Mouse (Mus musculus): ENCODE results near the gene Klf11.
"Not testable (repeated sequence)": the region's sequence is repeated elsewhere in the genome, so short reads cannot be mapped to it uniquely, and the experiment has no call there.

The Klf11 gene

GRCm38 (mm10) chr12:24654065-24654862, 3.2 kb downstream of the Klf11 start:
- DNase-seq (ENCODE audit: low spot score): no peak

GRCm38 (mm10) chr12:24656436-24656835, 5.4 kb downstream of the Klf11 start:
- no peak for DNase-seq (ENCODE audit: low spot score)

DNA sequence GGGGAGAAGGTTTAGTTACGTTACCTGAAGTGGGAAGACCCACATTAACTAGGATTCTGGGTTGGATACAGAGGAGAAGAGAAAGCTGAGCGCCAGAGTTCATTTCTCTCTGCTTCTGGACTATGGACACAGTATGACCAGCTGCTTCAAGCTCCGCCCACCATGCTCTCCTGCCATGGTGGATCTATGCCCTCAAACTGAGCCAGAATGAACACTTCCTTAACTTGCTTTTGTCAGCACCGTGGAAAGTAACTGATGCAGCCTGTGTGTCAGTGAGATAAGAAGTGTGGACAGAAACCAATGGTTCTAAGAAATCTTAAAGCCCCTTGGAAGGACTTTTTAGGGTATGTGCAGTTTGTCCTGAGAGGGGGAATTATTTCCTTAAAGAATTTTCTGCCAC, 7.9 kb downstream of the Klf11 start:
- DNase-seq (ENCODE audit: low spot score): no peak

DNA sequence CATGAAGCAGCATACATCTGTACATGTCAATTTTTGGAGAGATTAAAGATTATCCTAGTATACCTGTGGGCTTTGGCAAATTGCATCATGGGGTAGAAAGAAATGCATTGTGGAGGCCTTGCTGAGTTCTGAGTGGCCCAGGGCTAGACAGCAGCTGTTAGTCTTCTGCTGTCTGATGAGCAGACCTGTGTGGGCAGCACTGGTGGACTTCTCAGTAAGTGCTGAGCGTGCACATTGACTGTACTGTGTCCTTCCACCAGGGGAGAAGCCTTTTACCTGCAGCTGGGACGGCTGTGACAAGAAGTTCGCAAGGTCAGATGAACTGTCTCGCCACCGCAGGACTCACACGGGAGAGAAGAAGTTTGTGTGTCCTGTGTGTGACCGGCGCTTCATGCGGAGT, 8.8 kb downstream of the Klf11 start:
- no peak for DNase-seq (ENCODE audit: low spot score)

DNA sequence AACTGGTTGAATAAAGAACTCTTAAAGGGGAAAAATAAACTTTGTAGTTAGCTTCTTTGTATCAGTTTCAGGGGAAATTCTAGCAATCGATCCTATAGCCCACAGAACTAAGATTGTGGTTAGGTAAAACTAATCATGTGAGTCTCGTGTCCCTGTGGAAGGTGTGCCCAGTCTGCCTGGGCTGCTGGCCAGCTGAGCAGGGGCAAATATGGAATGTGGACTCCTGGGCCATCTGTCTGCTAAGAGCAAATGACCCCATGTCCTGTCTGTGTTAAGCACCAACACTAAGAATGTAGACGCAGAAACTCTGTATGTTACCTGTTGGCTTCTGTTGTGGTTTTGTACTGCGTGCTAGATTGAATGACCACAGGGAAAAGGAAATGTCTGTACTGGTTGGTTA, 10.0 kb downstream of the Klf11 start:
- DNase-seq (ENCODE audit: low spot score): no peak

DNA sequence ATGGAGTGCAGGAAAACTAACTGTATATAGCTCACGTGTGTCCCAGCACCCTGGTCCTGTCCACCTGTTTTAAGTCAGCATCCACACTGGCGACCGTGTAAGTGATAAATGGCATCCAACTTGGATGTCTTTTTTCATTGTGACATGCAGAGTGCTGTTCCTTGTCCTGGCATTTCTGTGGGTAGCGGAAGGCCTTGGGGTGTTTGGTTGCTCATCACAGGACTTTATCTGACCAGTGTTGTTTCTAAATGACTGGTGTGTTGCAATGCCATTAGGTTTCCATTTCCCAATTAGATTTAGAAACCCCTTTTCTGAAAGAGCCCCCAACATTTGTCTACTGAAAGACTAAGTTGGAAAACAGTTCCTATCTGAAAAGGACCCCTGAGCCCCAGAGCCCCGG, 11.1 kb downstream of the Klf11 start:
- DNase-seq (ENCODE audit: low spot score): no peak

- no peak for DNase-seq (ENCODE audit: low spot score)
Observed at GRCm38 (mm10) chr12:24680096-24680491, 29.0 kb downstream of the Klf11 start.

GRCm38 (mm10) chr12:24680492-24681285, 29.6 kb downstream of the Klf11 start:
- peak; percentile 17 for DNase-seq (ENCODE audit: low spot score)

GRCm38 (mm10) chr12:24681286-24682023, 30.4 kb downstream of the Klf11 start, which contains the start of gene Cys1:
Gene Cys1 (minus strand): TSS chr12:24681813.
- no peak for DNase-seq (ENCODE audit: low spot score)

DNA sequence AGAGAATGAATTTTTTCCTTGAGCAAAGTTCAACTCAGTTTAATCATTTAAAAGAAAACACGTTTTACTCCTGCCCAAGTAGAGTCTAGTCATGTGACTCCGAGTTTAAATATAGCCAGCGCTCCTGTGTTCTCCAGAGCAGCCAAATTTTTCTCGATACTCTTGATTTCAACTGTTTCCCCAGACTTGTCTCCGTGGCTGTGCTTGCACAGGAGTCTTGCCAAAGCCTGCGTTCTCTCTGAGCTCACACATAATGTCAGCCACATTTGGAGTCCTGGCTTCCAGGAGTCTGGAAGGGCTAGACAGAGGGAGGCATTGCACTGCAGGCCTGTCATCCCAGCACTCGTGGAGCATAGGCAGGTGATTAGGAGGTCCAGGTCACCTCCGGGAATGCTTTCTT, 31.5 kb downstream of the Klf11 start:
- DNase-seq (ENCODE audit: low spot score): no peak

DNA sequence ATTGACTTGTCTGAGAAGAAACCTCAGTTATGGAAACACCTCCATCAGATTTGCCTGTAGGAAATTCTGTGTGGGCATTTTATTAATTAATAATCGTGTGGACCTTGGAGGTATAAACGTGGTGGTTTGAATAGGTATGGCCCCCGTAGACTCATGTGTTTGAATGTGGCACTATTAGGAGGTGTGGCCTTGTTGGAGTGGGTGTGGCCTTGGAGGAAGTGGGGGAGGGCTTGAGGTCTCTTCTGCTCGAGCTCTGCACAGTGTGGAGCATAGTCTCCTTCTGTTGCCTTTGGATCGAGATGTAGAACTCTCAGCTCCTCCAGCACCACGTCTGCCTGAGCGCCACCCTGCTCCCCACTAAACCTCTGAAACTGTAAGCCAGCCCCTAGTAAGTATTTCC, 32.4 kb downstream of the Klf11 start:
- DNase-seq (ENCODE audit: low spot score): no peak

DNA sequence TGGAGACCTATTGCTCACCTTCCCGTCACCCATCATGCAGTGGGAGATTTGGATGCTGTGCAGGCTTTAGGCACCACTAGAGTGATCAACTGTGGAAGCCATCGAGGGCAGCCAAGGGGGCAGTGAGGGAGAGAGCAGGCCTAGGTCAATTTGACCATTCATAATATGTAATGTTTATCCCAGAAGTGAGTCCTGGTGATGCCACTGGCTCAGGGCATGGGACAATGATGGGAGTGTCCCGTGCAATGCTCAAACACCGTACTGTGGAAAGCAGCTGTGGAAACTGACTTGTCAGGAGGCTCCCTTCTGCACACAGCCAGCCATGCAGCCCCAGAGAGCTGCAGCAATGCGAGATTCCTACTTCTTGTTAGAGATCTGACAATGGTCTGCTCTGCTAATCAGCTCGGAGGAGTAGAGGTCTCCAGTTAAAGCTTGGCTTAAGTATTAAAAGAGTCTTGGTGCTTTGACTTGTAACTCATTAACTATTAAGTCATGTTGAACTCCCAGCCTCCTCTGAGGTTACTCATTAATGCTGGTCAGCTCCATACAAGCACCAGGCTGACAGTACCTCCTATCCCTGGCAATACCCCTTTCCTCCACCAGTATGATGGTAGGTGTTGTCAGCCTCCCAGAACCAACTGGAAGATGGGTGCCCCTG, 35.1 kb downstream of the Klf11 start:
- no peak for DNase-seq (ENCODE audit: low spot score)

- DNase-seq (ENCODE audit: low spot score): no peak
Observed at GRCm38 (mm10) chr12:24686696-24687346, 35.7 kb downstream of the Klf11 start.

DNA sequence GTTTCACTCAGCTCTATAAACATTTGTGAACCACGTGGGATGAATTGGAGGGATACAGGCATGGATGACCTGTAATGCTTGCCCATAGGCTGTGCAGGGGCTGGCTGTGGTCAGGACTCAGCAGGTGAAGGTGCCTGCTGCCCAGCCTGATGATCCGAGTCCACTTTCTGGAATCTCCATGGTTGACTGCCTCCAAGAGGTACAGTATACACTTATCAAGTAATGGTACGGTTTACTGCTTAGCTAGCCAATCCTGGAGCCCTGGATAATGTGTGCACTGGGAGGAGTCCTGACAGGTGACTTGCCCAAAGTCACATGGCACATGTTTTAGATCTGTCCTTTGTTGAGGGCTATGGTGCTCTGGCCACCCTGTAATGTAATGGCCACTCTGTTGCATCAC, 39.3 kb downstream of the Klf11 start:
- DNase-seq (ENCODE audit: low spot score): no peak

- peak; percentile 72 for DNase-seq (ENCODE audit: low spot score)
Observed at GRCm38 (mm10) chr12:24696500-24697483, 45.7 kb downstream of the Klf11 start.

- DNase-seq (ENCODE audit: low spot score): no peak
Observed at GRCm38 (mm10) chr12:24697484-24698204, 46.6 kb downstream of the Klf11 start.

- no peak for DNase-seq (ENCODE audit: low spot score)
Observed at GRCm38 (mm10) chr12:24698514-24698913, 47.4 kb downstream of the Klf11 start.

- DNase-seq (ENCODE audit: low spot score): no peak
Observed at GRCm38 (mm10) chr12:24699578-24699977, 48.5 kb downstream of the Klf11 start.

DNA sequence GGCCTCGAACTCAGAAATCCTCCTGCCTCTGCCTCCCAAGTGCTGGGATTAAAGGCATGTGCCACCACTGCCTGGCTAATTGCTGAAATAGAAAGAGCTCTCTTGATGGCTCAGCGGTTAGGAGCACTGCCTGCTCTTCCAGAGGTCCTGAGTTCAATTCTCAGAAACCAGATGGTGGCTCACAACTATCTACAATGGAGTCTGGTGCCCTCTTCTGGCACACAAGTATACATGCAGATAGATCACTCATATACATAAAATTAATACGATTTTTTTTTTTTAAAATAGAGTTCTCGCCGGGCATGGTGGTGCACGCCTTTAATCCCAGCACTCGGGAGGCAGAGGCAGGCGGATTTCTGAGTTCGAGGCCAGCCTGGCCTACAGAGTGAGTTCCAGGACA, 50.5 kb downstream of the Klf11 start:
- DNase-seq (ENCODE audit: low spot score): not testable (repeated sequence)

- no peak for DNase-seq (ENCODE audit: low spot score)
Observed at GRCm38 (mm10) chr12:24703013-24703412, 51.9 kb downstream of the Klf11 start.

All from testis, postnatal 14 days (tissue).